Mouse (Mus musculus) mammary gland, adult 2 months (tissue): Measurements from ENCODE around the gene Pip4k2c. TPM values are rescaled to one million over a fixed set of nuclear protein-coding genes. Genes with fewer than 3 reads are reported as not detected.

ENCODE experiments used
- polyA plus RNA-seq: library from polyadenylated mRNA; depleted of rRNA; stranded (reverse); fragments of >200 nt; gene quantifications from 2 replicates; pipeline ENCODE4 v1.2.3, GENCODE M21; 2012; ENCODE audit warnings: low replicate concordance; rRNA removed

Gene Pip4k2c
- 29.6 and 40.7 TPM in 2 replicates for polyA plus RNA-seq

DNA sequence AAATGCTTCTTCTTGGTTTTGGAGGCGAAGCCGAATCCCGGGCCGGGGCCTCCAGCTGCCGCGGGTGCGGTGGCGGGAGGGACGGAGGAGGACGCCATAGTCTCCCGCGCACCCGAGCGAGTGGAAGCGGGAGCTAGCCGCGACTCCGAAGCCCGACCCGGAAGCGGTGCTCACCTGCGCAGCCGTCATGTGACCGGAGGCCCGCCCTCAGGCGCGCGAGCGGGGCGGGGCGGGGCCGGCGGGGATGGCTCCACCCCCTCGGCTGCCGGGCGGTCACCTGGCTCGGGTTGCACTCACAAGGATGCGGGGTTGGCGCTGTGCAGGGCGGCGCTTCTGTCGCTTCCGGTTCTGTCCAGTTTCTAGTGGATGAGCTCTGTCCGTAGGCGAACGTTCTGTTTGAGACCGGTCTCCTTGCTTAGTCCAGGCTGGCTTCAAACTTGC is at the start of gene Pip4k2c:
Gene Pip4k2c (minus strand): TSS at position 172 of the 441 bp plus-strand sequence.

DNA sequence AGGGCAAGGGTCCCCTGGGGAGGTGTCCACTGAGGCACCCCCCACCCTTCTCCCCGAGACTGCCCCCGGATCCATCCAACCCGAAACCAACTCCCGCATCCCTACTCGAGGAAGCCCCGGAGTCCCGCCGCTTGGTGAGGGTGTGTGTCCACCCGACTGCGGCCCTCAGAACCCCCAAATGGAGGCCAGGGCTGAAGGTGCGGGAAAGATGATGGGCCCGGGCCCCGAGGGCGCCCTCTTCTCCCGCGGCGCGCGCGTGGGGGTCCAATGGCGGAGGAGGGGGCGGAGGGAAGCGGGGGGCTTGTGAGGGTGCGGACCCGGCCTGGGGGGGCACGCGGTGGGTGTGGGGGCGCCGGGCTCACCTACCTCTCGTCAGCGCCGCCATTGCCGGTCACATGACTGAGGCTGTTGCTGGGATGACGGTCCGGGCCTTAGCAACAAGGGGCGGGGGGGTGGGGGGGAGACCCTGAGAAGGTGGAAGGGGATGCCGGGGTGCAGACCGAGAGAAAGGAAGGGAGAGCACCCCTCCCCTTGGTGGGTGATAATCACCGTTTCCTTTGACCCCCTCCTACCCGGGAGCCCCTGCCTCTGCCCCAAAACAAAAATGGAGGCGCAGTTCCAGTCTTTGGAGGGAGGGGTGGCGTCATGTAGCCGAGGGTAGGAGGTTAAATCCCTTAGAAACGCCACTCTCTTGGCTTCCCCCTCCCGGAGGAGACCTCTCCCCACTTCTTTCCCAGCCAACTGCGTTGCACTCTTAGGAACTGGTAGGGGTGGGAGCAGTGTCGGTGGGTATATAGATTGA is 15.9 kb downstream of the Pip4k2c start, which contains the start of gene Dtx3:
Gene Dtx3 (minus strand): TSS at position 401 of the 802 bp plus-strand sequence.

DNA sequence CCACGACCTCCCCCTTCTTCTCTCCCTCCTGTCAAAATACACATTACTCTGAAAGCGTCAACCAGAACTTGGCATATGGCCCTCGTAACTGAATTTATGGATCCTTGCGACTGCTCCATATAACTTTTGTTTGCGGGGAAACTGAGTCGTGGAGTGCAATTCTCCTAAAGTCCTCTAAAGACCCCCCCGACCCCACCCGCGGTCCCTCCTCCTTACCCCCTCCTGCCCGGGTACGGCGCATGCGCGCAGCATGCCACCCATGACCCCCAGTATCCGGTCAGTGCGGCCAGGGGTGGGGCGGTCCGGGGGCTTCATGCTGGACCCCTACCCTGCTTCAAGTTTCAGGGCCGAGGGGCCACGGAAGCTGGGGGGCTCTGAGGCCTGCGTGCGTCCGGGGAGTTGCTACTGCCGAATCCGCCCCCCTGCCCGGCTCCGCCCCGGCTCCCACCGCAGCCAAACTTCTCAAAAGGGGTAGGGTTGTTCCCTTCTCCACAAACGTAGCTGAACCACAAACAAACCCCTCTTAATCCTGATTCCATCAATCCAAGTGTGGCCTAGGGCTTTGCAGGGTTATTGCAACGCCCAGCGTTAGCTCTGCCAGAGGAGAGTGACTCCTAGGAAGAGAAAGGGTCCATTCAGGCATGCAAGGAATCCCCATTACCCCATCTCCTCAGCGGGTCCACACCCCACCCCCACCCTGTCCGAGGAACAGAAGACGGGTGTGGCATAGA is 21.6 kb downstream of the Pip4k2c start, which contains the start of gene Arhgef25:
Gene Arhgef25 (minus strand): TSS at position 433 of the 731 bp plus-strand sequence.

DNA sequence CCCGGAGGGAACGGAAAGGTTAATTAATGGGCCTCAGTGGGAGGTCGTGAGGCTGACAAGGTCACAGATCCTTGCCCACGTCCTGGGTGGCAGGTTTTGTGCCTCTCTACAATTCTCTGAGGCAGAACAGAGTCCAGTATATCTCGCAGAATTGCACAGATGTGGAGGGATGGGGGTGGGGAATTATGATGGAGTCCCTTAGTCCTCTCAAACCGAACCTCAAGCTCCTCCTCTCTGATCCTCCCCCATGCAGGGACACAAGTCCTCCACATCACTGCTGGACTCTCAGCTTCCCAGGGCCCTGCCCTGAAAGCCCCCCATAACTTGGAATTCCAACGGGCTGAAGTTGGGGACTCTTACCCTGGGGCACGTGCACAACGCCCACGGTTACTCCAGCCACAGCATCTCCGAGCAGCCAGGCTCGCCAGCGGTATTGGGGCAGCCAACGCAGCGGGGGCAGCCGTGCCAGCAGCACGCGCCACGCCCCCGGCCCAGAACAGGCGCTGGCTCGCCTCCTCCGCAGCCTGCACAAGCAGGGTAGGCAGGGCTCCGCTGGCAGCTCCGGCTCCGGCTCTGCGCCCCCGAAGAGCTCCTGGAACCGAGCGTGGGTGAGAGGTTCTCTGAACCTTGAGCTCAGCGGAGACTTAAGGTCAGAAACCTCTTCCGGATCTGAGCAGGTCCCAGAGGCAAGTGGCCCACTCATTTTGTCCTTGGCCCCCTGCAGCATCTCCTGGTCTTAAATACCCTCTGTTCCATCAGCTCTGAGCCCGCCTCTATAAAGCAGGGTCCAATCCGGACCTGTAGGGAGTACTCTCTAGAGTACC is 31.3 kb downstream of the Pip4k2c start, which contains the start of gene Slc26a10:
Gene Slc26a10 (minus strand): TSS at position 775 of the 824 bp plus-strand sequence.

DNA sequence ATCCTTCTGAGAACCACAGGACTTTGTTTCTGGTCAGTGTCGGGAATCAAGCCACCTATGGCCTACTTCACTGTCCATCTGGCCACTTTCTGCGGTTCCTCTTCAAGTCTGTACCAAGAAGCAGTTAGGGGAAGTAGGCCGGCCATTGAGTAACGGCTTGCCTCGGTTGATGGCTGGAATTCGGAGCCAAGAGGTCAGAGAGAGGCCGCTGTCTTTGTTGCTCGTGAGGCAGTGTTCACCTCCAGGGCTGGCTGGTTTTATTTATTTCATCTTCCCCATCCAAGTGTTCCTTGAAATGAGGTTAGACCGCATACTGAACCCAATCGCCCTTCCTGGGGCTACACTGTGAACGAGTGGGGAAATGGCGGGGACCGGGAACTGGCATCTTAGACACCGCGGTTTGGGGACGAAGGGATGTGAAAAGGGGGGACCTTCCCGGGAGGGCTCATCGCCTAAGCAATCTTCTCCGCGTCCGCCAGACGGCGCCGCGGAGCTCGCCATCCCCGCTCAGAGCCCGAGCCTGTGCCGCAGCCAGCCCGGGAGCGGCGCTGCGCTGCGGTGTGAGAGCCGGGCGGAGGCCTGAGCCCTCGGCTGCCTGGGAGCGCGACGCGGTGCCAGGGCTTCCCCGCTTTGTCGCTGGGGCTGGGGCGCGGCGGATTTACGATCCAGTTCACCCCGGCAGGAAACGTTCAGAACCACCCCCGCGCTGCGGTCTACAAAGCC is 46.6 kb downstream of the Pip4k2c start, which contains the start of gene B4galnt1:
Gene B4galnt1 (plus strand): TSS at position 595 of the 723 bp plus-strand sequence.

Other genes with a start within 250 kb of the Pip4k2c start
- gene Ctdsp2, start 232.9 kb downstream of the Pip4k2c start, polyA plus RNA-seq = 152 and 174 TPM in 2 replicates
- 0.10 and 0.26 TPM in 2 replicates for gene Avil, start 210.9 kb downstream of the Pip4k2c start, polyA plus RNA-seq
- 25.4 and 47.4 TPM in 2 replicates for gene Tsfm, start 180.7 kb downstream of the Pip4k2c start, polyA plus RNA-seq
- 18.1 and 27.7 TPM in 2 replicates for gene Mettl1, start 170.2 kb downstream of the Pip4k2c start, polyA plus RNA-seq
- 0.40 and 0.49 TPM in 2 replicates for gene Eef1akmt3, start 170.1 kb downstream of the Pip4k2c start, polyA plus RNA-seq
- 0.26 and 0.52 TPM in 2 replicates for gene Cyp27b1, start 163.3 kb downstream of the Pip4k2c start, polyA plus RNA-seq
- gene March9, start 151.4 kb downstream of the Pip4k2c start, polyA plus RNA-seq = 3.9 and 7.0 TPM in 2 replicates
- gene Cdk4, start 148.1 kb downstream of the Pip4k2c start, polyA plus RNA-seq = 136 and 190 TPM in 2 replicates
- gene Tspan31, start 141.3 kb downstream of the Pip4k2c start, polyA plus RNA-seq = 52.9 and 96.6 TPM in 2 replicates
- 12.7 and 45.6 TPM in 2 replicates for gene Agap2, start 136.3 kb downstream of the Pip4k2c start, polyA plus RNA-seq
- 69.6 and 79.2 TPM in 2 replicates for gene Os9, start 90.5 kb downstream of the Pip4k2c start, polyA plus RNA-seq
- 109 and 214 TPM in 2 replicates for gene B4galnt1, start 46.4 kb downstream of the Pip4k2c start, polyA plus RNA-seq
- 2.9 and 13.3 TPM in 2 replicates for gene Slc26a10, start 30.9 kb downstream of the Pip4k2c start, polyA plus RNA-seq
- 32.2 and 35.6 TPM in 2 replicates for gene Arhgef25, start 21.5 kb downstream of the Pip4k2c start, polyA plus RNA-seq
- 184 and 195 TPM in 2 replicates for gene Dtx3, start 15.9 kb downstream of the Pip4k2c start, polyA plus RNA-seq
- 5.8 and 6.1 TPM in 2 replicates for gene Kif5a, start 51.8 kb upstream of the Pip4k2c start, polyA plus RNA-seq
- 170 and 215 TPM in 2 replicates for gene Dctn2, start 54.8 kb upstream of the Pip4k2c start, polyA plus RNA-seq
- 31.3 and 85.1 TPM in 2 replicates for gene Mbd6, start 77.4 kb upstream of the Pip4k2c start, polyA plus RNA-seq
- 59.7 TPM in 2 replicates for gene Mars, start 100.2 kb upstream of the Pip4k2c start, polyA plus RNA-seq
- 29.3 and 60.2 TPM in 2 replicates for gene Arhgap9, start 110.4 kb upstream of the Pip4k2c start, polyA plus RNA-seq
- gene Gli1, start 130.4 kb upstream of the Pip4k2c start, polyA plus RNA-seq = 4.5 and 4.9 TPM in 2 replicates
- 0.07 TPM in 1 of 2 replicates, not detected in the other for gene Inhbe, start 142.8 kb upstream of the Pip4k2c start, polyA plus RNA-seq
- 0.19 TPM in 1 of 2 replicates, not detected in the other for gene Inhbc, start 158.8 kb upstream of the Pip4k2c start, polyA plus RNA-seq
- gene R3hdm2, start 168.7 kb upstream of the Pip4k2c start, polyA plus RNA-seq = 105 and 111 TPM in 2 replicates